Mouse (Mus musculus) pancreas, adult 10 weeks (tissue): ENCODE results near the gene Npy4r. TPM values are rescaled to one million over a fixed set of nuclear protein-coding genes. Genes with fewer than 3 reads are reported as not detected.

Experiments used
- polyA plus RNA-seq: library from polyadenylated mRNA; stranded (reverse); fragments of 350-450 nt; fragmentation: Illumina TruSeq; extraction: RNeasy Lipid Tissue Mini Kit (QIAGEN cat#74804); gene quantifications from one replicate; pipeline ENCODE4 v1.2.3, GENCODE M21; 2015; ENCODE audit warnings: low read depth, low replicate concordance; ENCODE audit not compliant: insufficient read depth

The Npy4r gene
- not detected for polyA plus RNA-seq

GRCm38 (mm10) chr14:34152342-34152741, at the start of gene Npy4r:
Npy4r (minus strand) TSS chr14:34152489.

GRCm38 (mm10) chr14:34201231-34202035, 49.1 kb upstream of the Npy4r start, which contains the start of gene Gprin2:
Gprin2 (minus strand) TSS chr14:34201653.

GRCm38 (mm10) chr14:34102601-34103000, 49.7 kb downstream of the Npy4r start, which contains the start of gene A630023A22Rik:
A630023A22Rik (minus strand) TSS chr14:34102754.

Other genes starting within 250 kb of the Npy4r start
- 6.8 TPM for gene Gdf10, start 228.9 kb downstream of the Npy4r start, polyA plus RNA-seq
- not detected for gene Gdf2, start 211.4 kb downstream of the Npy4r start, polyA plus RNA-seq
- gene Rbp3, start 198.5 kb downstream of the Npy4r start, polyA plus RNA-seq: not detected
- gene Zfp488, start 173.7 kb downstream of the Npy4r start, polyA plus RNA-seq: not detected
- gene Gm30083, start 137.3 kb downstream of the Npy4r start, polyA plus RNA-seq: not detected
- gene Gm5460, start 135.7 kb downstream of the Npy4r start, polyA plus RNA-seq: not detected
- not detected for gene Antxrl, start 99.8 kb downstream of the Npy4r start, polyA plus RNA-seq
- 2.5 TPM for gene Anxa8, start 66.5 kb downstream of the Npy4r start, polyA plus RNA-seq
- gene A630023A22Rik, start 49.7 kb downstream of the Npy4r start, polyA plus RNA-seq: not detected
- gene Gprin2, start 49.2 kb upstream of the Npy4r start, polyA plus RNA-seq: not detected
- gene Syt15, start 67.1 kb upstream of the Npy4r start, polyA plus RNA-seq: 5.6 TPM
- 1.7 TPM for gene Shld2, start 158.0 kb upstream of the Npy4r start, polyA plus RNA-seq
- 29.8 TPM for gene Glud1, start 158.2 kb upstream of the Npy4r start, polyA plus RNA-seq
- 3.0 TPM for gene Fam25c, start 202.9 kb upstream of the Npy4r start, polyA plus RNA-seq
- gene Sncg, start 222.3 kb upstream of the Npy4r start, polyA plus RNA-seq: 19.0 TPM
- 17.0 TPM for gene Mmrn2, start 223.0 kb upstream of the Npy4r start, polyA plus RNA-seq